Mouse (Mus musculus): ENCODE results near the gene Igsf11. TPM values are rescaled to one million over a fixed set of nuclear protein-coding genes. Genes with fewer than 3 reads are reported as not detected.

Igsf11 gene
- polyA plus RNA-seq, 1 experiment from 2014 or later: 0.21 TPM

- Histone ChIP-seq H3K36me3 (ENCODE audit: control insufficient read depth, insufficient read depth) (no peaks in the 10 kb centered on the region), H3K9me3 (replicated peaks; ENCODE audit: control insufficient read depth, low read length) (no peaks in the 10 kb centered on the region), H3K4me3 (ENCODE audit: low read length) (no peak overlapping the region), H3K27ac (ENCODE audit: low read length) (no peak overlapping the region), H3K27me3 (ENCODE audit: control insufficient read depth, insufficient read depth, low read length) (peaks cover 40% of the 10 kb centered on the region), H3K9ac (ENCODE audit: low read length) (no peak overlapping the region), H3K4me1 (ENCODE audit: control insufficient read depth, insufficient read depth, low read length) (no peaks in the 10 kb centered on the region), H3K4me2 (ENCODE audit: low read depth, low read length) (peak overlapping the region; percentile 99; the same call in 1 of the 2 replicates)
- WGBS: 52% methylated on average over 4 of the region's 4 CpGs
- ATAC-seq (replicated peaks; ENCODE audit: extremely low read depth, insufficient read depth, low FRiP score): no peak
Measured at GRCm38 (mm10) chr16:38903020-38903419, 10.5 kb downstream of the Igsf11 start.

GRCm38 (mm10) chr16:38904202-38904601, 11.7 kb downstream of the Igsf11 start:
- Histone ChIP-seq H3K4me3 (ENCODE audit: low read length) (no peak overlapping the region), H3K27me3 (ENCODE audit: control insufficient read depth, insufficient read depth, low read length) (peaks cover 40% of the 10 kb centered on the region), H3K4me1 (ENCODE audit: control insufficient read depth, insufficient read depth, low read length) (no peaks in the 10 kb centered on the region), H3K27ac (ENCODE audit: low read length) (no peak overlapping the region), H3K9ac (ENCODE audit: low read length) (no peak overlapping the region), H3K4me2 (ENCODE audit: low read depth, low read length) (no peak overlapping the region), H3K9me3 (replicated peaks; ENCODE audit: control insufficient read depth, low read length) (no peaks in the 10 kb centered on the region), H3K36me3 (ENCODE audit: control insufficient read depth, insufficient read depth) (no peaks in the 10 kb centered on the region)
- no peak for ATAC-seq (replicated peaks; ENCODE audit: extremely low read depth, insufficient read depth, low FRiP score)
- WGBS: 84% methylated on average over 9 of the region's 9 CpGs

- Histone ChIP-seq H3K4me2 (ENCODE audit: low read depth, low read length) (no peak overlapping the region), H3K9ac (ENCODE audit: low read length) (no peak overlapping the region), H3K9me3 (replicated peaks; ENCODE audit: control insufficient read depth, low read length) (no peaks in the 10 kb centered on the region), H3K27me3 (ENCODE audit: control insufficient read depth, insufficient read depth, low read length) (peaks cover 33% of the 10 kb centered on the region), H3K4me1 (ENCODE audit: control insufficient read depth, insufficient read depth, low read length) (no peaks in the 10 kb centered on the region), H3K36me3 (ENCODE audit: control insufficient read depth, insufficient read depth) (no peaks in the 10 kb centered on the region), H3K4me3 (ENCODE audit: low read length) (no peak overlapping the region), H3K27ac (ENCODE audit: low read length) (no peak overlapping the region)
- ATAC-seq (replicated peaks; ENCODE audit: extremely low read depth, insufficient read depth, low FRiP score): no peak
- 64% methylated on average over 10 of the region's 10 CpGs for WGBS
Measured at GRCm38 (mm10) chr16:38905911-38906310, 13.4 kb downstream of the Igsf11 start.

GRCm38 (mm10) chr16:38908304-38908703, 15.8 kb downstream of the Igsf11 start:
- 70% methylated on average over 9 of the region's 9 CpGs for WGBS

GRCm38 (mm10) chr16:38909506-38909905, 17.0 kb downstream of the Igsf11 start:
- H3K4me3 ChIP-seq (ENCODE audit: low read length): no peak overlapping the region
- H3K27ac ChIP-seq (ENCODE audit: low read length): no peak overlapping the region
- H3K4me1 ChIP-seq (ENCODE audit: control insufficient read depth, insufficient read depth, low read length): no peaks in the 10 kb centered on the region
- H3K4me2 ChIP-seq (ENCODE audit: low read depth, low read length): no peak overlapping the region
- ATAC-seq (replicated peaks; ENCODE audit: extremely low read depth, insufficient read depth, low FRiP score): no peak
- 63% methylated on average over 12 of the region's 12 CpGs for WGBS
- no peaks in the 10 kb centered on the region for H3K36me3 ChIP-seq (ENCODE audit: control insufficient read depth, insufficient read depth)
- peaks cover 12% of the 10 kb centered on the region for H3K27me3 ChIP-seq (ENCODE audit: control insufficient read depth, insufficient read depth, low read length)
- H3K9ac ChIP-seq (ENCODE audit: low read length): no peak overlapping the region
- no peaks in the 10 kb centered on the region for H3K9me3 ChIP-seq (replicated peaks; ENCODE audit: control insufficient read depth, low read length)

More at GRCm38 (mm10) chr16:38908304-38908703, 15.8 kb downstream of the Igsf11 start:
- Histone ChIP-seq H3K27ac (ENCODE audit: low read length) (no peak overlapping the region), H3K27me3 (ENCODE audit: control insufficient read depth, insufficient read depth, low read length) (peaks cover 24% of the 10 kb centered on the region), H3K9ac (ENCODE audit: low read length) (no peak overlapping the region), H3K4me3 (ENCODE audit: low read length) (no peak overlapping the region), H3K4me1 (ENCODE audit: control insufficient read depth, insufficient read depth, low read length) (no peaks in the 10 kb centered on the region), H3K36me3 (ENCODE audit: control insufficient read depth, insufficient read depth) (no peaks in the 10 kb centered on the region), H3K4me2 (ENCODE audit: low read depth, low read length) (no peak overlapping the region), H3K9me3 (replicated peaks; ENCODE audit: control insufficient read depth, low read length) (no peaks in the 10 kb centered on the region)
- ATAC-seq (replicated peaks; ENCODE audit: extremely low read depth, insufficient read depth, low FRiP score): no peak

- H3K27ac ChIP-seq (ENCODE audit: low read length): no peak overlapping the region
- ATAC-seq (replicated peaks; ENCODE audit: extremely low read depth, insufficient read depth, low FRiP score): no peak
Measured at GRCm38 (mm10) chr16:38910088-38910487, 17.6 kb downstream of the Igsf11 start.

GRCm38 (mm10) chr16:38915451-38915850, 23.0 kb downstream of the Igsf11 start:
- no peaks in the 10 kb centered on the region for H3K9me3 ChIP-seq (replicated peaks; ENCODE audit: control insufficient read depth, low read length)
- H3K9ac ChIP-seq (ENCODE audit: low read length): no peak overlapping the region
- H3K36me3 ChIP-seq (ENCODE audit: control insufficient read depth, insufficient read depth): no peaks in the 10 kb centered on the region
- no peak overlapping the region for H3K27ac ChIP-seq (ENCODE audit: low read length)
- no peak overlapping the region for H3K4me2 ChIP-seq (ENCODE audit: low read depth, low read length)
- no peak overlapping the region for H3K4me3 ChIP-seq (ENCODE audit: low read length)
- no peaks in the 10 kb centered on the region for H3K27me3 ChIP-seq (ENCODE audit: control insufficient read depth, insufficient read depth, low read length)
- no peak for ATAC-seq (replicated peaks; ENCODE audit: extremely low read depth, insufficient read depth, low FRiP score)
- H3K4me1 ChIP-seq (ENCODE audit: control insufficient read depth, insufficient read depth, low read length): no peaks in the 10 kb centered on the region
- 80% methylated on average over 4 of the region's 4 CpGs for WGBS

More at GRCm38 (mm10) chr16:38910088-38910487, 17.6 kb downstream of the Igsf11 start:
- H3K4me1 ChIP-seq (ENCODE audit: control insufficient read depth, insufficient read depth, low read length): no peaks in the 10 kb centered on the region
- H3K4me2 ChIP-seq (ENCODE audit: low read depth, low read length): no peak overlapping the region
- H3K4me3 ChIP-seq (ENCODE audit: low read length): no peak overlapping the region
- H3K27me3 ChIP-seq (ENCODE audit: control insufficient read depth, insufficient read depth, low read length): peaks cover 10% of the 10 kb centered on the region; the same call in 1 of the 2 replicates
- H3K9ac ChIP-seq (ENCODE audit: low read length): no peak overlapping the region
- WGBS: 57% methylated on average over 8 of the region's 8 CpGs
- H3K9me3 ChIP-seq (replicated peaks; ENCODE audit: control insufficient read depth, low read length): no peaks in the 10 kb centered on the region
- H3K36me3 ChIP-seq (ENCODE audit: control insufficient read depth, insufficient read depth): no peaks in the 10 kb centered on the region

- Histone ChIP-seq H3K27me3 (ENCODE audit: control insufficient read depth, insufficient read depth, low read length) (no peaks in the 10 kb centered on the region), H3K9ac (ENCODE audit: low read length) (no peak overlapping the region), H3K36me3 (ENCODE audit: control insufficient read depth, insufficient read depth) (no peaks in the 10 kb centered on the region), H3K4me2 (ENCODE audit: low read depth, low read length) (no peak overlapping the region), H3K27ac (ENCODE audit: low read length) (no peak overlapping the region), H3K9me3 (replicated peaks; ENCODE audit: control insufficient read depth, low read length) (no peaks in the 10 kb centered on the region), H3K4me3 (ENCODE audit: low read length) (no peak overlapping the region), H3K4me1 (ENCODE audit: control insufficient read depth, insufficient read depth, low read length) (no peaks in the 10 kb centered on the region)
- WGBS: 83% methylated on average over 12 of the region's 12 CpGs
- no peak for ATAC-seq (replicated peaks; ENCODE audit: extremely low read depth, insufficient read depth, low FRiP score)
Measured at GRCm38 (mm10) chr16:38916053-38916786, 23.7 kb downstream of the Igsf11 start.

GRCm38 (mm10) chr16:38916885-38917284, 24.4 kb downstream of the Igsf11 start:
- no peak overlapping the region for H3K4me3 ChIP-seq (ENCODE audit: low read length)
- no peaks in the 10 kb centered on the region for H3K36me3 ChIP-seq (ENCODE audit: control insufficient read depth, insufficient read depth)
- H3K27ac ChIP-seq (ENCODE audit: low read length): no peak overlapping the region
- H3K9me3 ChIP-seq (replicated peaks; ENCODE audit: control insufficient read depth, low read length): no peaks in the 10 kb centered on the region
- no peak overlapping the region for H3K9ac ChIP-seq (ENCODE audit: low read length)
- no peaks in the 10 kb centered on the region for H3K27me3 ChIP-seq (ENCODE audit: control insufficient read depth, insufficient read depth, low read length)
- 78% methylated on average over 5 of the region's 5 CpGs for WGBS
- H3K4me2 ChIP-seq (ENCODE audit: low read depth, low read length): no peak overlapping the region
- no peak for ATAC-seq (replicated peaks; ENCODE audit: extremely low read depth, insufficient read depth, low FRiP score)
- no peaks in the 10 kb centered on the region for H3K4me1 ChIP-seq (ENCODE audit: control insufficient read depth, insufficient read depth, low read length)
